Mouse (Mus musculus) liver, embryonic 14 days (tissue): ENCODE results near the gene Ncoa3. TPM values are rescaled to one million over a fixed set of nuclear protein-coding genes. Genes with fewer than 3 reads are reported as not detected.

Source experiments
- polyA plus RNA-seq: library from polyadenylated mRNA; depleted of rRNA; stranded (reverse); fragments of >200 nt; gene quantifications from 2 replicates; pipeline ENCODE4 v1.2.3, GENCODE M21; 2012; rRNA removed

Gene Ncoa3
- 3.9 and 4.0 TPM in 2 replicates for polyA plus RNA-seq

GRCm38 (mm10) chr2:165992270-165993172 lies at the start of gene Ncoa3:
Gene Ncoa3, plus strand, starts transcription at chr2:165992636.

Other genes with a start within 250 kb of the Ncoa3 start
- 15.9 and 18.5 TPM in 2 replicates for gene Zmynd8, start 93.6 kb upstream of the Ncoa3 start, polyA plus RNA-seq
- 0.65 and 2.1 TPM in 2 replicates for gene Sulf2, start 163.0 kb downstream of the Ncoa3 start, polyA plus RNA-seq